Mouse (Mus musculus): ENCODE data around the gene Ift122. TPM values are rescaled to one million over a fixed set of nuclear protein-coding genes. Genes with fewer than 3 reads are reported as not detected.
A peak's percentile ranks its signal among the peaks of the same experiment; 100 is the strongest.

The Ift122 gene
- polyA plus RNA-seq, 1 experiment from 2014 or later: 36.8 TPM

DNA sequence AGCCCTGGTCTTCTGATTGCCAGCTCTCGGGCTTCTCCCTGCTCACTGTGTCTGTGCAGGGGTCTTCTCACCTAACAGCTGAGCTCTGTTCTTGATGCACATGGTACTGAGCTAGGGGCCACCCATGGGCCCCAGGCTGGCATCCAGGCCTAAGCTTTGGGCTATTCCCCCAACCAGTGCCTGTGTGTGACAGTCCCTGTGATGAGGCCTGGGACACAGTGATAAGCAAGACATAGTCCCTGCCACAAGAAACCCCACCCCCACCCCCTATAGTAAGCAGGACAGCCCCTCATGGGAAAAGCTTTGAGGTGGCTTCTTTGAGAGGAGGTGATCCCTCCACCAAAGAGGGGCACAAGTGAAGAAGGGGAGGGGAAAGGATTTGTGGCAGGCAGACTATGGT lies 65.3 kb downstream of the Ift122 start:
- ATAC-seq: no peak
- H3K9ac ChIP-seq (ENCODE audit: low read depth, low read length): no peak overlapping the region
- no peak overlapping the region for H3K4me2 ChIP-seq (ENCODE audit: low read length)
- no peaks in the 10 kb centered on the region for H3K27me3 ChIP-seq (ENCODE audit: control insufficient read depth, insufficient read depth, low read depth, low read length)
- H3K36me3 ChIP-seq (ENCODE audit: control insufficient read depth, insufficient read depth, low read length): no peaks in the 10 kb centered on the region; the same call in 1 of the 2 replicates
- no peak overlapping the region for H3K27ac ChIP-seq (ENCODE audit: low read length)
- H3K4me1 ChIP-seq (ENCODE audit: control insufficient read depth, insufficient read depth, low read length): peaks cover 5% of the 10 kb centered on the region; the same call in 1 of the 2 replicates
- WGBS: 90% methylated on average over 1 of the region's 1 CpGs
- H3K4me3 ChIP-seq (ENCODE audit: low read depth, low read length): no peak overlapping the region
- no peaks in the 10 kb centered on the region for H3K9me3 ChIP-seq (replicated peaks; ENCODE audit: control insufficient read depth, low read length, poor library complexity, severe bottlenecking)

DNA sequence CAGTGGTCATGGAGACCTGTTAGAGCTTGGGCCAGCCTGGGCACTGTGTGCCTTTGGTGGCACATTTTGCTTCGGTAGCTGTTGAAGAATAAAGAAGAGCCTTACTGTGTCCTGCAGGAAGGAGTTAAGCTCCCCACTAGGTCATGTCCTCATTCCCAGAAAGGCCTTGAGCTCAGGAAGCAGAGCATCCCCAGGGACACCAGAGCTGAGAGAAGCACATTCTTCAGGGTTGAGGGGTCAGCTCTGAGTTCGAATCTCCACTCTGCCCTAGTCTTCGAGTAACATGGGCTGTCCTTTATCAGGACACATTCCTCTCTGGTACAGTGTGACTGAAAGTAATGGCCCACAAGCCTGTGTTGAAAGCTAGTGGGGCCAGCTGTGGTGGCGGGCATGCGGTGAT lies 66.6 kb downstream of the Ift122 start:
- Histone ChIP-seq H3K36me3 (ENCODE audit: control insufficient read depth, insufficient read depth, low read length) (no peaks in the 10 kb centered on the region; the same call in 1 of the 2 replicates), H3K9me3 (replicated peaks; ENCODE audit: control insufficient read depth, low read length, poor library complexity, severe bottlenecking) (no peaks in the 10 kb centered on the region), H3K4me2 (ENCODE audit: low read length) (no peak overlapping the region), H3K4me1 (ENCODE audit: control insufficient read depth, insufficient read depth, low read length) (peaks cover 3% of the 10 kb centered on the region; the same call in 1 of the 2 replicates), H3K9ac (ENCODE audit: low read depth, low read length) (no peak overlapping the region), H3K4me3 (ENCODE audit: low read depth, low read length) (no peak overlapping the region), H3K27me3 (ENCODE audit: control insufficient read depth, insufficient read depth, low read depth, low read length) (no peaks in the 10 kb centered on the region), H3K27ac (ENCODE audit: low read length) (no peak overlapping the region)
- ATAC-seq: no peak
- WGBS: 85% methylated on average over 5 of the region's 5 CpGs

DNA sequence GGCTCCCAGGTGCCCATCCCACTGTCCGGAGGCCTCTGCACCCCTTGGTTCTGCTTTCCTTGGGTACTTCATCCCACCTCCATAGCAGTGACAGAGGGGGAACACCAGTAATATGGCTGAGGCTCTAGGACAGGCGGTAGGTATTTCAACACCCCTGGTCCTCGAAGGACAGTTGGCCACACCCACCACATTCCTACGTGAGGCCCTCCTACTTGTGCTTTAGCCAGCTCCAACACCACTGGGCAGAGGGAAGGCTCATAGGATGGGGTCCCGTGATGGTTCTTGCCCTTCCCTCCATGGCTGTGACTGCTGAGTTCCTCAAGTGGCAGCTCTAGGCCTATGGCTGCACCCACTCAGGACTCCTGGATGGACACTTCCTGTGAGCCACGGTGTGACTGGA lies 71.6 kb downstream of the Ift122 start:
- H3K36me3 ChIP-seq (ENCODE audit: control insufficient read depth, insufficient read depth, low read length): no peaks in the 10 kb centered on the region
- H3K27ac ChIP-seq (ENCODE audit: low read length): no peak overlapping the region
- WGBS: 56% methylated on average over 6 of the region's 6 CpGs
- ATAC-seq: no peak
- no peak overlapping the region for H3K4me2 ChIP-seq (ENCODE audit: low read length)
- H3K27me3 ChIP-seq (ENCODE audit: control insufficient read depth, insufficient read depth, low read depth, low read length): no peaks in the 10 kb centered on the region
- H3K9me3 ChIP-seq (replicated peaks; ENCODE audit: control insufficient read depth, low read length, poor library complexity, severe bottlenecking): no peaks in the 10 kb centered on the region
- H3K4me3 ChIP-seq (ENCODE audit: low read depth, low read length): no peak overlapping the region
- no peak overlapping the region for H3K9ac ChIP-seq (ENCODE audit: low read depth, low read length)
- no peaks in the 10 kb centered on the region for H3K4me1 ChIP-seq (ENCODE audit: control insufficient read depth, insufficient read depth, low read length)

DNA sequence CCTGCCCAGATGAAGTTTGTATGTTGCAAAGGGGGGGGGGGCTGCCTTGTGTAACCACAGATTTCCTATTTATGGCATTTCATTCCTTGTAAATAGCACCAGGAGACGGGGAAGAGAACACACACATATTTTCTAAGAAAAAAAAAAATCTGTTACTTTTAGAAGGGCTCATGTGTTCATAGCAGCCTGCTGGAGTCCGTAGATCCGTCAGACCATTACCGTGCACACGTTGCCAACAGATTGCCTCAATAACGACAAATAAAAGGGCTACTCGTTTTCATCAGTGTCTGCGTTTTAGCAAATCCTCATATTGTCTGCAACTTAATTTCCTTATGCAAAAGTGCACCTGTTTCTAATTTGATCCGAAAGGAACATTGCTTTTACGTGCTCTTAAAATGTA lies 73.1 kb downstream of the Ift122 start:
- H3K4me1 ChIP-seq (ENCODE audit: control insufficient read depth, insufficient read depth, low read length): peaks cover 4% of the 10 kb centered on the region; the same call in 1 of the 2 replicates
- no peak overlapping the region for H3K4me3 ChIP-seq (ENCODE audit: low read depth, low read length)
- H3K4me2 ChIP-seq (ENCODE audit: low read length): no peak overlapping the region
- H3K9ac ChIP-seq (ENCODE audit: low read depth, low read length): no peak overlapping the region
- no peak for ATAC-seq
- no peak overlapping the region for H3K27ac ChIP-seq (ENCODE audit: low read length)
- no peaks in the 10 kb centered on the region for H3K27me3 ChIP-seq (ENCODE audit: control insufficient read depth, insufficient read depth, low read depth, low read length)
- H3K9me3 ChIP-seq (replicated peaks; ENCODE audit: control insufficient read depth, low read length, poor library complexity, severe bottlenecking): no peaks in the 10 kb centered on the region
- H3K36me3 ChIP-seq (ENCODE audit: control insufficient read depth, insufficient read depth, low read length): no peaks in the 10 kb centered on the region
- WGBS: 69% methylated on average over 10 of the region's 10 CpGs

DNA sequence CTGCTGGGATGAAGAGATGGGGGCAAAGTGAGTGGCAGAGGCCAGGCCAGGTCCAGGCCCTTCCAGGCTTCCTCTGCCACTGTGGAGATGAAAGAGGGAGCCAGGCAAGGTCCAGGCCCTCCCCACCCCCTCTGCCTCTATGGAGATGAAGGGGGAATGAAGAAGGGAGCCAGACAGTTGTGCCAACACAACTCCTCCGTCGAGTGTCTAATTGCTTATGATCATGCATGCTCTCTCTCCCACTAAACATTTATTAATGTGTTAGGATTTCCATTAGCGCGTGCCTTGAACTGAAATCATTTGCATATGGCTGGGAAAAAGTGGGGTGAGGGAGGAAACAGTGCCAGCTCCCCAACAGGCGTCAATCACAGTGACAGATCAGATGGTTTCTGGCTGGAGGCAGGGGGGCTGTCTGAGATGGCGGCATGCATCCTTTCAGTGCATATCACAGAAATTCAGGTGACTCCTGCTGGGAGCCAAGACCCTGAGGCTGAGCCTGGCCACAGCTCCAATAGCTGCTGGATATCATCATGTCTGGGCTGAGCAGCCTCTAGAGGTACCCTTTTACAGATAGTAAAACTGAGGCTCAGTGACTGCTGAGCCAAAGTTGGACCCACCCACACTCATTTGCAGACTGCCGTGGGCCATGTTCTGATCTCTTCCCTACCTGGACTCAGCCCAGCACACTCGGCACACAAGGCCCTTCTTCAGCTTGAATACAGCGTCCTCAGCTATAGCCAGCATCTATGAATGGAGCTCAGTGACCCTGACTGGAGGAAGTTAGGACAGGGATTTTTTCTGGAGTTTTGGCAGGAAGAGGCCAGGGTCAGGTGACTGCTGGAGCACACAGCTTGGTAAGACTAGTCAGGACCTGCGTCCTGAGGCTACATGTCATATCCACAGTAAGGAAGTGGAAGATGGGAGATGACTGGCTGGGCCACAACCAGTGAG lies 74.3 kb downstream of the Ift122 start:
- Histone ChIP-seq H3K4me1 (ENCODE audit: control insufficient read depth, insufficient read depth, low read length) (peaks cover 4% of the 10 kb centered on the region; the same call in 1 of the 2 replicates), H3K4me3 (ENCODE audit: low read depth, low read length) (no peak overlapping the region), H3K9me3 (replicated peaks; ENCODE audit: control insufficient read depth, low read length, poor library complexity, severe bottlenecking) (no peaks in the 10 kb centered on the region), H3K27me3 (ENCODE audit: control insufficient read depth, insufficient read depth, low read depth, low read length) (no peaks in the 10 kb centered on the region), H3K27ac (ENCODE audit: low read length) (no peak overlapping the region), H3K9ac (ENCODE audit: low read depth, low read length) (no peak overlapping the region), H3K4me2 (ENCODE audit: low read length) (no peak overlapping the region), H3K36me3 (ENCODE audit: control insufficient read depth, insufficient read depth, low read length) (no peaks in the 10 kb centered on the region)
- WGBS: 65% methylated on average over 10 of the region's 10 CpGs
- ATAC-seq: peak; percentile 39; the same call in 1 of the 2 replicates

DNA sequence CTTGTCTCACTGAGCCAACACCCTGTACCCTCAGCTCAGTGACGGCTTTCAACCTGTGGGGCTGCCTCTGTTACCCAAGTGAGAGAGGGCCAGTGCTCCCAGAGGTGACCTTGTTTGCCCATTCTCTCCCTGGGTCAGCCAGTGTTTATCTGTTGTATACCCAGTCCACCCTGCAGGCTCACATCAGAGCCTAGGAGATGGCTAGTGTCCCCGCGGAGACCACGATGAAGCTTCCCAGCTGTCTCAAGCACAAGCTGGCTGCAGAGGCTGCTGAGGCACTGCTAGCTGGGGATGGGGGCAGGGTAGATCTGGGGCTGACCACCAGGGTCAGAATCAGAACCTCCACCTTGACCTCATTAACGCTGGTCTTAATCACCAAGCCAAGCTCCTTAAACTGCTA lies 76.7 kb downstream of the Ift122 start:
- Histone ChIP-seq H3K4me3 (ENCODE audit: low read depth, low read length) (no peak overlapping the region), H3K9ac (ENCODE audit: low read depth, low read length) (no peak overlapping the region), H3K9me3 (replicated peaks; ENCODE audit: control insufficient read depth, low read length, poor library complexity, severe bottlenecking) (no peaks in the 10 kb centered on the region), H3K27me3 (ENCODE audit: control insufficient read depth, insufficient read depth, low read depth, low read length) (no peaks in the 10 kb centered on the region), H3K4me2 (ENCODE audit: low read length) (no peak overlapping the region), H3K27ac (ENCODE audit: low read length) (no peak overlapping the region), H3K4me1 (ENCODE audit: control insufficient read depth, insufficient read depth, low read length) (peaks cover 4% of the 10 kb centered on the region; the same call in 1 of the 2 replicates), H3K36me3 (ENCODE audit: control insufficient read depth, insufficient read depth, low read length) (no peaks in the 10 kb centered on the region)
- ATAC-seq: no peak
- 70% methylated on average over 5 of the region's 5 CpGs for WGBS

DNA sequence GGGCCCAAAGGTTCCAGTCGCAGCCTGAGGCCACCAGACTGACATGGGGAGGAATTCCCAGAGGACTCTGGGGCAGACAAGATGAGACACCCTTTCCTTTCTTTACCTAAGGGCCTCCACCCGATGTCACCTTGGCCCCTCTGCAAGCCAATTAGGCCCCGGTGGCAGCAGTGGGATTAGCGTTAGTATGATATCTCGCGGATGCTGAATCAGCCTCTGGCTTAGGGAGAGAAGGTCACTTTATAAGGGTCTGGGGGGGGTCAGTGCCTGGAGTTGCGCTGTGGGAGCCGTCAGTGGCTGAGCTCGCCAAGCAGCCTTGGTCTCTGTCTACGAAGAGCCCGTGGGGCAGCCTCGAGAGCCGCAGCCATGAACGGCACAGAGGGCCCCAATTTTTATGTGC lies 78.4 kb downstream of the Ift122 start, which contains the start of gene Rho:
Gene Rho, plus strand, starts transcription at position 110 of the 400 bp plus-strand sequence.
- Histone ChIP-seq H3K36me3 (ENCODE audit: control insufficient read depth, insufficient read depth, low read length) (no peaks in the 10 kb centered on the region), H3K9ac (ENCODE audit: low read depth, low read length) (no peak within 1 kb of the TSS), H3K4me1 (ENCODE audit: control insufficient read depth, insufficient read depth, low read length) (peaks cover 4% of the 10 kb centered on the region; the same call in 1 of the 2 replicates), H3K27me3 (ENCODE audit: control insufficient read depth, insufficient read depth, low read depth, low read length) (no peaks in the 10 kb centered on the region), H3K27ac (ENCODE audit: low read length) (no peak within 1 kb of the TSS), H3K4me2 (ENCODE audit: low read length) (no peak within 1 kb of the TSS), H3K4me3 (ENCODE audit: low read depth, low read length) (no peak within 1 kb of the TSS), H3K9me3 (replicated peaks; ENCODE audit: control insufficient read depth, low read length, poor library complexity, severe bottlenecking) (no peaks in the 10 kb centered on the region)
- 88% methylated on average over 14 of the region's 14 CpGs for WGBS
- no peak for ATAC-seq

DNA sequence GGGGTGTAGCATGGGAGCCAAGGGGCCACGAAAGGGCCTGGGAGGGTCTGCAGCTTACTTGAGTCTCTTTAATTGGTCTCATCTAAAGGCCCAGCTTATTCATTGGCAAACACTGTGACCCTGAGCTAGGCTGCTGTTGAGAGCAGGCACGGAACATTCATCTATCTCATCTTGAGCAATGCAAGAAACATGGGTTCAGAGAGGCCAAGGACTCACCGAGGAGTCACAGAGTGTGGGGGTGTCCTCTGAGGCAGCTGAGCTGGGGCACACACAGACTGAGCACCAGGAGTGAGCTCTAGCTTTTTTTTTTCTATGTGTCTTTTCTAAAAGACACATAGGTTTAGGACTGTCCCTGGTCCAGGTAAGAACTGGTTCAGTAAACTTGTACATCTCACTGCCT lies 79.1 kb downstream of the Ift122 start:
- WGBS: 90% methylated on average over 3 of the region's 3 CpGs
- no peaks in the 10 kb centered on the region for H3K9me3 ChIP-seq (replicated peaks; ENCODE audit: control insufficient read depth, low read length, poor library complexity, severe bottlenecking)
- ATAC-seq: no peak
- no peaks in the 10 kb centered on the region for H3K27me3 ChIP-seq (ENCODE audit: control insufficient read depth, insufficient read depth, low read depth, low read length)
- no peak overlapping the region for H3K4me2 ChIP-seq (ENCODE audit: low read length)
- no peak overlapping the region for H3K4me3 ChIP-seq (ENCODE audit: low read depth, low read length)
- no peak overlapping the region for H3K27ac ChIP-seq (ENCODE audit: low read length)
- no peak overlapping the region for H3K9ac ChIP-seq (ENCODE audit: low read depth, low read length)
- H3K4me1 ChIP-seq (ENCODE audit: control insufficient read depth, insufficient read depth, low read length): peaks cover 4% of the 10 kb centered on the region; the same call in 1 of the 2 replicates
- no peaks in the 10 kb centered on the region for H3K36me3 ChIP-seq (ENCODE audit: control insufficient read depth, insufficient read depth, low read length)

DNA sequence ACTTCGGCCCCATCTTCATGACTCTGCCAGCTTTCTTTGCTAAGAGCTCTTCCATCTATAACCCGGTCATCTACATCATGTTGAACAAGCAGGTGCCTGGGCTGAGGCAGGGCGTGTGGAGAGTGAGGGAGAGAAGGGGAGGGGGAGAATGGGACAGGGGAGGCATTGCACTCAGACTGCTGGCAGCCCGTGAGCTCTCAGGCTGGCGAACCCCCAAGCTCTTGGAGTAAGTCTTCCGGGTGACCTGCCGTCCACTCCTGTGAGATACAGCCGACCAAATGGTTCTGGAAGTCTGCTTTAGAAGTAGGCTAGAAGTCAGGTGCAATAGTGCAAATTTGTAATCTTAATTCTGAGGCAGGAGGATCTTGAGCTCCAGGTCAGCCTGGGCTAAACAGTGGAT lies 82.3 kb downstream of the Ift122 start:
- H3K27me3 ChIP-seq (ENCODE audit: control insufficient read depth, insufficient read depth, low read depth, low read length): no peaks in the 10 kb centered on the region
- no peak for ATAC-seq
- 86% methylated on average over 8 of the region's 8 CpGs for WGBS
- H3K4me3 ChIP-seq (ENCODE audit: low read depth, low read length): no peak overlapping the region
- H3K4me1 ChIP-seq (ENCODE audit: control insufficient read depth, insufficient read depth, low read length): peaks cover 4% of the 10 kb centered on the region; the same call in 1 of the 2 replicates
- no peaks in the 10 kb centered on the region for H3K36me3 ChIP-seq (ENCODE audit: control insufficient read depth, insufficient read depth, low read length)
- no peak overlapping the region for H3K9ac ChIP-seq (ENCODE audit: low read depth, low read length)
- no peak overlapping the region for H3K4me2 ChIP-seq (ENCODE audit: low read length)
- H3K9me3 ChIP-seq (replicated peaks; ENCODE audit: control insufficient read depth, low read length, poor library complexity, severe bottlenecking): no peaks in the 10 kb centered on the region; the same call in 1 of the 2 replicates
- no peak overlapping the region for H3K27ac ChIP-seq (ENCODE audit: low read length)
